Mouse (Mus musculus): ENCODE data around the gene Ldlrad3. TPM values are rescaled to one million over a fixed set of nuclear protein-coding genes. Genes with fewer than 3 reads are reported as not detected.
A peak's percentile ranks its signal among the peaks of the same experiment; 100 is the strongest.

Gene Ldlrad3
- polyA plus RNA-seq, 1 experiment from 2014 or later = 48.7 TPM

DNA sequence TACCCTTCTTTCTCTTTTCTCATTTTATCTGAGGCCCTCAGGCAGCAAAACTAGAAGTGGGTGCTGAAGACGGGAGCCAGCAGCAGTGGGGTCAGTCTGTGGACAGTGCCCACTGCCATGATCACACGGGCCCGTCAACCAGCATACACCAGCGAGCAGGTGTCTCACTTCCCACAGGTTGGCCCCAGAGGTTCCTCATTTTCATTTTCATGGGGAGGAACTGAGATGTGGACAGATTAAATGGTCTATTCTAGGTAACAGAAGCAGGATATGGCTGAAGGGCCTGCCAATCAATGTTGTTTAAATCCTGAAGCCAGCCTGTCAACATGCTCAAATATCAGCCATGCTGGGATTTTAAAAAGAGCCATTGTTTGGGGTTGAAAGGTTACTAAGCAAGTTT, 9.3 kb upstream of the Ldlrad3 start:
- no peak for ATAC-seq (ENCODE audit: low FRiP score)

GRCm38 (mm10) chr2:102194247-102194646, 8.1 kb upstream of the Ldlrad3 start:
- DNase-seq (ENCODE audit: low spot score) = no peak
- H3K4me1 ChIP-seq (replicated peaks; ENCODE audit: control insufficient read depth, insufficient read depth, low read length) = no peaks in the 10 kb centered on the region
- WGBS = 73% methylated on average over 4 of the region's 4 CpGs

More for the DNA sequence above, 9.3 kb upstream of the Ldlrad3 start:
- Histone ChIP-seq H3K9me3 (ENCODE audit: control insufficient read depth, low read length) (no peaks in the 10 kb centered on the region), H3K27ac (ENCODE audit: low read depth, low read length) (no peak overlapping the region), H3K4me1 (replicated peaks; ENCODE audit: control insufficient read depth, insufficient read depth, low read length) (no peaks in the 10 kb centered on the region), H3K4me3 (ENCODE audit: low read depth, low read length) (no peak overlapping the region), H3K9ac (ENCODE audit: low read depth, low read length) (no peak overlapping the region), H3K4me2 (replicated peaks; ENCODE audit: low read depth, low read length) (no peak overlapping the region), H3K27me3 (ENCODE audit: control insufficient read depth, insufficient read depth, low read length) (no peaks in the 10 kb centered on the region), H3K36me3 (ENCODE audit: control insufficient read depth, insufficient read depth, low read length) (no peaks in the 10 kb centered on the region)
- 91% methylated on average over 4 of the region's 4 CpGs for WGBS
- no peak for DNase-seq (ENCODE audit: low spot score)

GRCm38 (mm10) chr2:102192943-102193820, 7.0 kb upstream of the Ldlrad3 start:
- no peaks in the 10 kb centered on the region for H3K36me3 ChIP-seq (ENCODE audit: control insufficient read depth, insufficient read depth, low read length)
- H3K27ac ChIP-seq (ENCODE audit: low read depth, low read length) = no peak overlapping the region
- no peak overlapping the region for H3K4me3 ChIP-seq (ENCODE audit: low read depth, low read length)
- DNase-seq (ENCODE audit: low spot score) = no peak
- no peak for ATAC-seq (ENCODE audit: low FRiP score)
- no peaks in the 10 kb centered on the region for H3K27me3 ChIP-seq (ENCODE audit: control insufficient read depth, insufficient read depth, low read length)
- no peak overlapping the region for H3K4me2 ChIP-seq (replicated peaks; ENCODE audit: low read depth, low read length)
- H3K4me1 ChIP-seq (replicated peaks; ENCODE audit: control insufficient read depth, insufficient read depth, low read length) = no peaks in the 10 kb centered on the region
- no peak overlapping the region for H3K9ac ChIP-seq (ENCODE audit: low read depth, low read length)
- H3K9me3 ChIP-seq (ENCODE audit: control insufficient read depth, low read length) = no peaks in the 10 kb centered on the region
- WGBS = 94% methylated on average over 16 of the region's 16 CpGs

More at GRCm38 (mm10) chr2:102194247-102194646, 8.1 kb upstream of the Ldlrad3 start:
- H3K27me3 ChIP-seq (ENCODE audit: control insufficient read depth, insufficient read depth, low read length) = no peaks in the 10 kb centered on the region
- no peaks in the 10 kb centered on the region for H3K9me3 ChIP-seq (ENCODE audit: control insufficient read depth, low read length)
- no peak for ATAC-seq (ENCODE audit: low FRiP score)
- H3K36me3 ChIP-seq (ENCODE audit: control insufficient read depth, insufficient read depth, low read length) = no peaks in the 10 kb centered on the region
- no peak overlapping the region for H3K27ac ChIP-seq (ENCODE audit: low read depth, low read length)
- H3K9ac ChIP-seq (ENCODE audit: low read depth, low read length) = no peak overlapping the region
- H3K4me2 ChIP-seq (replicated peaks; ENCODE audit: low read depth, low read length) = no peak overlapping the region
- no peak overlapping the region for H3K4me3 ChIP-seq (ENCODE audit: low read depth, low read length)

DNA sequence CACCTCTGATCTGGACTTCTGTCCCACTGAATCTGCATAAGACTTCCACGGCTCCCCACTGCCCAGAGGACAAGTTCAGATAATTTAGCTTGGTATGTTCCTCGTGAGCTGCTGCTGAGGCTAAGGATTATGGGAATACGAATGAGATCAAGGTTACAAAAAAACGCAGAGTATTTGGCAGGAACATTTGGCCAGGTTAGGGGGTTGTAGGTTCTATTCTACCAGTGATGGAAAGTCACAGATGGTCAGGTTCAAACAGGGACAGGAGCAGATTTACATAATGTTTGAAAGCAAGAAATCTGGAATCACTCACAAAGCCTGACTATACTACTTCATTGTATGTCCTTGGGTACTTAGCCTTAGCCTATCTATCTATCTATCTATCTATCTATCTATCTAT, 5.6 kb upstream of the Ldlrad3 start:
- no peak overlapping the region for H3K4me3 ChIP-seq (ENCODE audit: low read depth, low read length)
- H3K27me3 ChIP-seq (ENCODE audit: control insufficient read depth, insufficient read depth, low read length) = no peaks in the 10 kb centered on the region
- DNase-seq (ENCODE audit: low spot score) (no peak), ATAC-seq (ENCODE audit: low FRiP score) (no peak)
- no peaks in the 10 kb centered on the region for H3K9me3 ChIP-seq (ENCODE audit: control insufficient read depth, low read length)
- no peak overlapping the region for H3K9ac ChIP-seq (ENCODE audit: low read depth, low read length)
- no peak overlapping the region for H3K27ac ChIP-seq (ENCODE audit: low read depth, low read length)
- H3K36me3 ChIP-seq (ENCODE audit: control insufficient read depth, insufficient read depth, low read length) = no peaks in the 10 kb centered on the region
- no peak overlapping the region for H3K4me2 ChIP-seq (replicated peaks; ENCODE audit: low read depth, low read length)
- H3K4me1 ChIP-seq (replicated peaks; ENCODE audit: control insufficient read depth, insufficient read depth, low read length) = no peaks in the 10 kb centered on the region
- 83% methylated on average over 4 of the region's 4 CpGs for WGBS

DNA sequence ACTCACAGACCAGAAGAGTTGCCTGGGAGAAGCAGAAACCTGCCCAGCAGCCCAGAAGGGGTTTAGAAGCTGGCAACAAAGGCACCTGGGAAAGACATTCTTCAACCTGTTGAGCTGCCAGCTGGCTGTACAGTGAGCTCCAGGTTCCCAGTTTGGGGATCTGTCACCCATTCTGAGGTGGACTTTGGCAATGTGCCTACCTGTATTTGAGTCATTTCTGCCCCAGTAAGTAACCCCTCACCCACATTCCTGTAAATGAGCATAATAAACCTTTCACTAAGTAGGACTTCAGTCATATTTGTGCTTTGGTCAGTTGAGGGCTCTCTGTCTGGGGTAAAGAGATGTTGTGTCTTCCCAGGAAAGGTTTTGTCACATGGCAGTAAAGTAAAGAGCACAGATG, 4.8 kb upstream of the Ldlrad3 start:
- Histone ChIP-seq H3K27ac (ENCODE audit: low read depth, low read length) (no peak overlapping the region), H3K27me3 (ENCODE audit: control insufficient read depth, insufficient read depth, low read length) (no peaks in the 10 kb centered on the region), H3K9ac (ENCODE audit: low read depth, low read length) (no peak overlapping the region), H3K4me3 (ENCODE audit: low read depth, low read length) (no peak overlapping the region), H3K4me1 (replicated peaks; ENCODE audit: control insufficient read depth, insufficient read depth, low read length) (no peaks in the 10 kb centered on the region), H3K36me3 (ENCODE audit: control insufficient read depth, insufficient read depth, low read length) (no peaks in the 10 kb centered on the region), H3K9me3 (ENCODE audit: control insufficient read depth, low read length) (no peaks in the 10 kb centered on the region), H3K4me2 (replicated peaks; ENCODE audit: low read depth, low read length) (no peak overlapping the region)
- DNase-seq (ENCODE audit: low spot score) (no peak), ATAC-seq (ENCODE audit: low FRiP score) (no peak)

DNA sequence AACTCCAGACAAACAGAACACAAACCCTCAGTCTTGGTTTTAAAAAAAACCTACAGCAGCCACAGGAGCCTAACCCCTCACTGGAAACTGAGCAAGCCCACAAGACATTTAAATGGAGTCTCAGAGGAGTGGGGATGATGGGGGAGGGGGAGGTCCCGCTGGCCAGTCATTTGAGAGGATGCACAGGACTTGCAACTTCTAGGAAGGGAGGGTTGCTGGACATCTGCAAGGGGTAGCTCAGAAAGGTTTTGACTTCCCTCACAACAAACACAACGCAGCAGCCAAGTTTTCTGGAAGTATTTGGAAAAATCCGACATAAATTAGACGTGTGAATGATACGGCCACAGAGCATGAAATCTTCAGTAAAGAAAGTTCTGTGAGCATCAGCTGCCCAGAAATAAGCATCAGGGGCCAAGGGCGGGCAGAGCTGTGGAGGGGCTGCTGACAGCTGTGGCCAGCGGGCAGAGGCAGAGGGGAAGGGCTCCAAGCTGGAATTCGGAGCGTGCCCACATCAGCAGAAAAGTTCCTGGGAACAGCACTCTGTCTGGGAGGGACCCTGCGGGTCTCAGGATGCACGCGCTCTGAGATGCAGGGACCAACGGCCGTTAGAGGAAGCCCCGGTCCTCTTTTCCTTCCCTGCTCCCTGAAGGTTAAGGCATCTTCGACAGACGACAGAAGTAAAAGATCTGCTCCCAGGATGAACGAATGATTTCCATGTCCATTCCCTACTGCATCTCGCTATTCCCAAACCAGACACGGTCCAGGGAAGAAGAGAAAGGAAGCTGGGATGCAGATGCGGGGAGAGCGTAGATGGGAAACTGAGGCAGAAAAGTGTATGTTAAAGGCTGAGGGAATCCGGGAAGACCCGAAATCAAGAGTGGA, 875 bp downstream of the Ldlrad3 start:
- WGBS = under 1% methylated on average over 24 of the region's 24 CpGs
- Histone ChIP-seq H3K4me2 (replicated peaks; ENCODE audit: low read depth, low read length) (peak overlapping the region; percentile 67), H3K4me1 (replicated peaks; ENCODE audit: control insufficient read depth, insufficient read depth, low read length) (peaks cover 2% of the 10 kb centered on the region), H3K9me3 (ENCODE audit: control insufficient read depth, low read length) (no peaks in the 10 kb centered on the region), H3K4me3 (ENCODE audit: low read depth, low read length) (peak overlapping the region; percentile 59), H3K27me3 (ENCODE audit: control insufficient read depth, insufficient read depth, low read length) (no peaks in the 10 kb centered on the region), H3K27ac (ENCODE audit: low read depth, low read length) (peak overlapping the region; percentile 67), H3K9ac (ENCODE audit: low read depth, low read length) (peak overlapping the region; percentile 64), H3K36me3 (ENCODE audit: control insufficient read depth, insufficient read depth, low read length) (no peaks in the 10 kb centered on the region)
- ATAC-seq (ENCODE audit: low FRiP score) (peak; percentile 50), DNase-seq (ENCODE audit: low spot score) (peak; percentile 60)

GRCm38 (mm10) chr2:102183720-102184480, 2.3 kb downstream of the Ldlrad3 start:
- DNase-seq (ENCODE audit: low spot score) = no peak
- Histone ChIP-seq H3K27ac (ENCODE audit: low read depth, low read length) (no peak overlapping the region), H3K9me3 (ENCODE audit: control insufficient read depth, low read length) (no peaks in the 10 kb centered on the region), H3K27me3 (ENCODE audit: control insufficient read depth, insufficient read depth, low read length) (no peaks in the 10 kb centered on the region), H3K36me3 (ENCODE audit: control insufficient read depth, insufficient read depth, low read length) (no peaks in the 10 kb centered on the region), H3K9ac (ENCODE audit: low read depth, low read length) (no peak overlapping the region), H3K4me3 (ENCODE audit: low read depth, low read length) (no peak overlapping the region), H3K4me2 (replicated peaks; ENCODE audit: low read depth, low read length) (peak overlapping the region; percentile 67; the same call in 1 of the 2 replicates), H3K4me1 (replicated peaks; ENCODE audit: control insufficient read depth, insufficient read depth, low read length) (peaks cover 2% of the 10 kb centered on the region)
- WGBS = 81% methylated on average over 7 of the region's 7 CpGs
- no peak for ATAC-seq (ENCODE audit: low FRiP score)

DNA sequence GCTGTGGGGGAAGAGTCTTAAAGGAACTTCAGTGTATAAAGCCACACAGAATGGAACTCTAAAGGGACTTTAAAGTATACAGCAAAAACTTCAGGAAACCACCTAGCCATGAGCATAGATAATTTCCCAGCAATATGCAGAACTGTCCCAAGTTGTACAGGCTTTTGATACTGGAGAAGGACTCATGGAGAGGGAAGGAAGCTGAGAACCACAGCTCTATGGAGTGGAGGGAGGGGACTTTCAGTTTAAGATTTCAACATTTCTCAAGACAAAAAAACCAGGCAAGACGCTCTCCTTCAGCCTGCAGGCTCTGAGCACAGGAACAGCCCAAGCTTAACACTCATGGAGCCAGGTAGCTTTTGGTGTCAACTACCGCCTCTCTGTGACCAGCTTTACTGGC, 4.7 kb downstream of the Ldlrad3 start:
- Histone ChIP-seq H3K9ac (ENCODE audit: low read depth, low read length) (no peak overlapping the region), H3K4me1 (replicated peaks; ENCODE audit: control insufficient read depth, insufficient read depth, low read length) (peaks cover 2% of the 10 kb centered on the region), H3K27ac (ENCODE audit: low read depth, low read length) (no peak overlapping the region), H3K36me3 (ENCODE audit: control insufficient read depth, insufficient read depth, low read length) (no peaks in the 10 kb centered on the region), H3K27me3 (ENCODE audit: control insufficient read depth, insufficient read depth, low read length) (no peaks in the 10 kb centered on the region), H3K9me3 (ENCODE audit: control insufficient read depth, low read length) (no peaks in the 10 kb centered on the region), H3K4me3 (ENCODE audit: low read depth, low read length) (no peak overlapping the region), H3K4me2 (replicated peaks; ENCODE audit: low read depth, low read length) (no peak overlapping the region)
- no peak for ATAC-seq (ENCODE audit: low FRiP score)
- no peak for DNase-seq (ENCODE audit: low spot score)
- WGBS = 82% methylated on average over 2 of the region's 2 CpGs

Measured in hindbrain, embryonic 11.5 days (tissue).